Mouse (Mus musculus): ENCODE results near the gene Depdc1b. TPM values are rescaled to one million over a fixed set of nuclear protein-coding genes. Genes with fewer than 3 reads are reported as not detected.

Gene Depdc1b
- 5.6 and 7.4 TPM in 2 replicates for polyA plus RNA-seq (2014; fragmentation: Nextera tagmentation; extraction: Ambion mirVana)

GRCm38 (mm10) chr13:108315702-108316486, at the start of gene Depdc1b:
Gene Depdc1b (plus strand): TSS chr13:108316332.
- under 1% methylated on average over 40 of the region's 48 CpGs for WGBS
- Histone ChIP-seq H3K9ac (ENCODE audit: low read depth, low read length) (peak within 1 kb of the TSS; percentile 74), H3K4me1 (ENCODE audit: control insufficient read depth, insufficient read depth, low read length) (peaks cover 13% of the 10 kb centered on the region; the same call in 1 of the 2 replicates), H3K4me2 (ENCODE audit: low read depth, low read length) (peak within 1 kb of the TSS; percentile 96), H3K27ac (replicated peaks; ENCODE audit: low read depth, low read length) (no peak within 1 kb of the TSS), H3K9me3 (ENCODE audit: control insufficient read depth, low read length) (no peaks in the 10 kb centered on the region), H3K4me3 (ENCODE audit: low read depth, low read length) (peak within 1 kb of the TSS; percentile 74), H3K27me3 (replicated peaks; ENCODE audit: control insufficient read depth, insufficient read depth, low read length) (no peaks in the 10 kb centered on the region), H3K36me3 (ENCODE audit: control insufficient read depth, insufficient read depth, low read length) (no peaks in the 10 kb centered on the region)
- ATAC-seq (ENCODE audit: low read depth) (peak; percentile 97), DNase-seq (ENCODE audit: low spot score) (peak; percentile 97)

DNA sequence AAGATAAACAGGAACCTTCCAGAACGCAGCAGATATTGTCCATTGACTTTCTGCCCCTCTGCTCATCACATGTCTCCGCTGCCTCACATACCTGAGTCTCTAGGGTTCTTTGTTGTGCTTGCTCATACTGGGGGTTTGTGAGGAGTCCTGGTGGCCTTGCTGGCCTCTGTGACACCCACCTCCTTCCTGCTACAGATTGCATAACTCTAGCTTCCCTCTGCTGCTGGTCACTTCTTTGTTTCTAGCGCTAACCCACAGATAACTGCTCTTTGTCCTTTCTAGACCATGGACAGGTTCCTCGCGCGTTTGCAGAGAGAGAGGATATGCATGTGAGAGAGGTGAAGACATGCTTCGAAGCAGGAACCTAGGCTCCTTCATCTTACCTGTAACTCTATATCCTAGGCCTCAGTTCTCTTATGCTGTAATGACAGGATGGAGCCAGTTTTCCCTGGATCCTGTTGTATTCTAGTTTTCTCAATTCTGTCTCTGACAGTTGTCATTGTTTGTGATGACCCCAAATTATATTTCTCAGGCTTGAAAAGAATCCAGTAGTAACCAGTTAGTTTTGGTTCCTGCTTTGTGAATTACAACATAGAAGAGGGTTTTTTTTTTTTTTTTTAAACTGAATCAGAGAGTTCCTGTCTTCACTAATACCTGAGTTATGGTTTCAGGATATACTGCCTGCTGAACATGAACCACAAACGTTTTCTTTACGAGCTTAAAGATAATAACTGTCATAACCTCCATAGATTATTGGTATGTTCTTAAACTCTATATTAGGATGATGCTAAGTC, 48.1 kb upstream of the Depdc1b start:
- Histone ChIP-seq H3K27me3 (replicated peaks; ENCODE audit: control insufficient read depth, insufficient read depth, low read length) (no peaks in the 10 kb centered on the region), H3K4me3 (ENCODE audit: low read depth, low read length) (no peak overlapping the region), H3K9me3 (ENCODE audit: control insufficient read depth, low read length) (no peaks in the 10 kb centered on the region), H3K4me2 (ENCODE audit: low read depth, low read length) (no peak overlapping the region), H3K36me3 (ENCODE audit: control insufficient read depth, insufficient read depth, low read length) (no peaks in the 10 kb centered on the region), H3K27ac (replicated peaks; ENCODE audit: low read depth, low read length) (no peak overlapping the region), H3K4me1 (ENCODE audit: control insufficient read depth, insufficient read depth, low read length) (peaks cover 5% of the 10 kb centered on the region; the same call in 1 of the 2 replicates), H3K9ac (ENCODE audit: low read depth, low read length) (no peak overlapping the region)
- DNase-seq (ENCODE audit: low spot score) (no peak), ATAC-seq (ENCODE audit: low read depth) (no peak)
- 67% methylated on average over 9 of the region's 9 CpGs for WGBS

DNA sequence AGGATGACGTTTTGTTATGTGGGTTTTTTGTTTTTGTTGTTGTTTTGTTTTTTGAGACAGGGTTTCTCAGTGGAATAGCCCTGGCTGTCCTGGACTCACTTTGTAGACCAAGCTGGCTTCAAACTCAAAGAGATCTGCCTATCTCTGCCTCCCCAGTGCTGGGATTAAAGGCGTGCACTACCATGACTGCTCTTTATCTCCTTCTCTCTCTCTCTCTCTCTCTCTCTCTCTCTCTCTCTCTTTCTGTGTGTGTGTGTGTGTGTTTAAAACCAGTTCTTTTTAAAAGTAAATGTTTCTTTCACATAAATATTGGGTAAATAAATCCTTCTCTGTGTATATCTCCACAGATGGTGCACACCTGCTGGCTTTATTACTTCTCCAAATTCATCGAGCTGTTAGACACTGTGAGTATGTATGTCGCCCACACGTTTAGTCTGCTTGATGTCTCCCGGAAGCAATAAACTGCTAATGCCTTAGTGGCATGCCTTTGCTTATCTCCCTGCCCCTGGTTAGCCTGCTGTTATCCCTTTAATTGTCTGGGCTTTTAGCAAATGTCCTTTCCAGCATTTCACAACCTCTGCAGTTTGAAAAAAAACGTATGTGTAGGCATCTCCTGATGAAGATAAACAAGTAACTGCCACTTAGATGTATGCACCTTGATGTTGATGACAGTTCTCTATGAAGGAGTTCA, 44.5 kb upstream of the Depdc1b start:
- peaks cover 13% of the 10 kb centered on the region; the same call in 1 of the 2 replicates for H3K4me1 ChIP-seq (ENCODE audit: control insufficient read depth, insufficient read depth, low read length)
- H3K4me2 ChIP-seq (ENCODE audit: low read depth, low read length) = no peak overlapping the region
- 59% methylated on average over 7 of the region's 7 CpGs for WGBS
- H3K27ac ChIP-seq (replicated peaks; ENCODE audit: low read depth, low read length) = no peak overlapping the region
- ATAC-seq (ENCODE audit: low read depth) (no peak), DNase-seq (ENCODE audit: low spot score) (no peak)
- no peak overlapping the region for H3K4me3 ChIP-seq (ENCODE audit: low read depth, low read length)
- H3K9ac ChIP-seq (ENCODE audit: low read depth, low read length) = no peak overlapping the region
- H3K27me3 ChIP-seq (replicated peaks; ENCODE audit: control insufficient read depth, insufficient read depth, low read length) = no peaks in the 10 kb centered on the region
- H3K36me3 ChIP-seq (ENCODE audit: control insufficient read depth, insufficient read depth, low read length) = no peaks in the 10 kb centered on the region
- no peaks in the 10 kb centered on the region for H3K9me3 ChIP-seq (ENCODE audit: control insufficient read depth, low read length)

DNA sequence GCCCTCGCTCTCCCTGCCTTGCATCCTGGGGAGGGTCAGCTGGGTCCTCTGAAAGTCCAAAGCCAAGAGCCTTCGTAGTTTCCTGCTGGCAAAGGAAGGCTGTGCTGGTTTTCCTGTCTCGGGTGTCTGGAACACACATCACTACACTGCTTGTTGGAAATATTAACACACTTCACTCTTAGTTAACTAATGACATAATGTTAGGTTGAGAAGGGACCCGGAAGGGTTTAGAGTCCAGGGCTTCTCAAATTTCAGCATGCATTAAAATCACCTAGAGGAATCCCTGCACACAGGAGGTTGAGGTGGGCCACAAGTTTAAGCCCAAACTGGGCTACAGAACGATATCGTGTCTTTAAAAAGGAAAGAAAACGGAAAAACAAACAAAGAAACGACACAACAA, 43.8 kb upstream of the Depdc1b start:
- ATAC-seq (ENCODE audit: low read depth) (no peak), DNase-seq (ENCODE audit: low spot score) (no peak)
- H3K36me3 ChIP-seq (ENCODE audit: control insufficient read depth, insufficient read depth, low read length) = no peaks in the 10 kb centered on the region
- H3K27me3 ChIP-seq (replicated peaks; ENCODE audit: control insufficient read depth, insufficient read depth, low read length) = no peaks in the 10 kb centered on the region
- peaks cover 15% of the 10 kb centered on the region; the same call in 1 of the 2 replicates for H3K4me1 ChIP-seq (ENCODE audit: control insufficient read depth, insufficient read depth, low read length)
- no peak overlapping the region for H3K9ac ChIP-seq (ENCODE audit: low read depth, low read length)
- no peaks in the 10 kb centered on the region for H3K9me3 ChIP-seq (ENCODE audit: control insufficient read depth, low read length)
- no peak overlapping the region for H3K4me3 ChIP-seq (ENCODE audit: low read depth, low read length)
- H3K4me2 ChIP-seq (ENCODE audit: low read depth, low read length) = no peak overlapping the region
- no peak overlapping the region for H3K27ac ChIP-seq (replicated peaks; ENCODE audit: low read depth, low read length)
- whole genome bisulfite sequencing = 61% methylated on average over 8 of the region's 8 CpGs

GRCm38 (mm10) chr13:108273034-108273433, 43.1 kb upstream of the Depdc1b start:
- Histone ChIP-seq H3K9ac (ENCODE audit: low read depth, low read length) (no peak overlapping the region), H3K4me3 (ENCODE audit: low read depth, low read length) (no peak overlapping the region), H3K9me3 (ENCODE audit: control insufficient read depth, low read length) (no peaks in the 10 kb centered on the region), H3K4me1 (ENCODE audit: control insufficient read depth, insufficient read depth, low read length) (peaks cover 16% of the 10 kb centered on the region; the same call in 1 of the 2 replicates), H3K4me2 (ENCODE audit: low read depth, low read length) (no peak overlapping the region), H3K27ac (replicated peaks; ENCODE audit: low read depth, low read length) (no peak overlapping the region), H3K36me3 (ENCODE audit: control insufficient read depth, insufficient read depth, low read length) (no peaks in the 10 kb centered on the region), H3K27me3 (replicated peaks; ENCODE audit: control insufficient read depth, insufficient read depth, low read length) (no peaks in the 10 kb centered on the region)
- no peak for DNase-seq (ENCODE audit: low spot score)
- WGBS = 63% methylated on average over 15 of the region's 15 CpGs
- ATAC-seq (ENCODE audit: low read depth) = no peak

DNA sequence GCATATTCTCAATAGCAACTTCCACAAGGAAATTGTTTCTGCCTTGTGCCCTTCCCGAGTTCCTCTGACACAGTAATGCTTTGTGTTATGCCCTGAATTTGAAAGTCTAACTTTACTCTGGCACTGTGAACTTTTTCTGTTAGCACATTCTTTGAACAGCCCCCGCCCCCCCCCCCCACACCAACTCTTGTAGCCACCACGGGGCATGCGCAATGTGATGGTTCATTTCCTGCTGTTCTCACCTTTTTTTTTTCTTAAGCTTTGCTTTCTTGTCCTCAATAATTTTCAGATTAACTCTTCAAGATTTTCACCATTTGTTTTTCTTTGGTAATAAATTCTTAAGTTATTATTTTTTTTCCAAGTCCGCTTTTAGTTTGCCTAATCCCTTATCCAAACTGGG, 42.7 kb upstream of the Depdc1b start:
- Histone ChIP-seq H3K4me2 (ENCODE audit: low read depth, low read length) (no peak overlapping the region), H3K9me3 (ENCODE audit: control insufficient read depth, low read length) (no peaks in the 10 kb centered on the region), H3K27ac (replicated peaks; ENCODE audit: low read depth, low read length) (no peak overlapping the region), H3K9ac (ENCODE audit: low read depth, low read length) (no peak overlapping the region), H3K36me3 (ENCODE audit: control insufficient read depth, insufficient read depth, low read length) (no peaks in the 10 kb centered on the region), H3K27me3 (replicated peaks; ENCODE audit: control insufficient read depth, insufficient read depth, low read length) (no peaks in the 10 kb centered on the region), H3K4me1 (ENCODE audit: control insufficient read depth, insufficient read depth, low read length) (peaks cover 20% of the 10 kb centered on the region; the same call in 1 of the 2 replicates), H3K4me3 (ENCODE audit: low read depth, low read length) (no peak overlapping the region)
- WGBS = 40% methylated on average over 5 of the region's 5 CpGs
- no peak for DNase-seq (ENCODE audit: low spot score)
- ATAC-seq (ENCODE audit: low read depth) = no peak

DNA sequence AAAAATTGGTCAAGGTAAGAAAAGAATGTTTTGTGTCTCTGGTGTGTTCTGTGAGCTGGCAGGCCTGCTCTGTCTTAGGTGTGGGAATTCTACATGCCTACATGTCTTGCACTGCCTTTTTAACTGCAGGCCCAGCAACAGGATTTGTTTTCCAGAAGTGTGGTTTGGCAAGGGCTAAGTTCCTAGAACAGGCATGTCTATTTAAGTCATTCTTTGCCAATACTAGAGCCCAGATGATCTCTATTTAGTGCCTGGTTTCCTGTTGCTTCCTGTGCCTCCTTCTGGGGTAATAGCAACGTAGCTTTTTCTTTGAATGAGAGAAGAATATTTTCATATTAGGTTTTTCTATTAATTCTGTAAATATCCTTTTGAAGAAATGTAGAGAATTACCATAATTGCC, 39.6 kb upstream of the Depdc1b start:
- H3K9me3 ChIP-seq (ENCODE audit: control insufficient read depth, low read length) = no peaks in the 10 kb centered on the region
- H3K4me2 ChIP-seq (ENCODE audit: low read depth, low read length) = no peak overlapping the region
- no peak overlapping the region for H3K9ac ChIP-seq (ENCODE audit: low read depth, low read length)
- no peak overlapping the region for H3K27ac ChIP-seq (replicated peaks; ENCODE audit: low read depth, low read length)
- no peaks in the 10 kb centered on the region for H3K27me3 ChIP-seq (replicated peaks; ENCODE audit: control insufficient read depth, insufficient read depth, low read length)
- no peaks in the 10 kb centered on the region for H3K36me3 ChIP-seq (ENCODE audit: control insufficient read depth, insufficient read depth, low read length)
- 19% methylated on average over 1 of the region's 1 CpGs for WGBS
- ATAC-seq (ENCODE audit: low read depth) = 0 out of 2 replicates have a peak, but pooled peaks have one; percentile 18
- H3K4me1 ChIP-seq (ENCODE audit: control insufficient read depth, insufficient read depth, low read length) = peaks cover 26% of the 10 kb centered on the region; the same call in 1 of the 2 replicates
- no peak overlapping the region for H3K4me3 ChIP-seq (ENCODE audit: low read depth, low read length)
- peak; percentile 86 for DNase-seq (ENCODE audit: low spot score)

- H3K9me3 ChIP-seq (ENCODE audit: control insufficient read depth, low read length) = no peaks in the 10 kb centered on the region
- no peak overlapping the region for H3K27ac ChIP-seq (replicated peaks; ENCODE audit: low read depth, low read length)
- H3K4me2 ChIP-seq (ENCODE audit: low read depth, low read length) = no peak overlapping the region
- H3K4me3 ChIP-seq (ENCODE audit: low read depth, low read length) = no peak overlapping the region
- WGBS = 75% methylated on average over 7 of the region's 7 CpGs
- ATAC-seq (ENCODE audit: low read depth) = no peak
- H3K9ac ChIP-seq (ENCODE audit: low read depth, low read length) = no peak overlapping the region
- H3K36me3 ChIP-seq (ENCODE audit: control insufficient read depth, insufficient read depth, low read length) = no peaks in the 10 kb centered on the region
- DNase-seq (ENCODE audit: low spot score) = no peak
- H3K4me1 ChIP-seq (ENCODE audit: control insufficient read depth, insufficient read depth, low read length) = peaks cover 26% of the 10 kb centered on the region; the same call in 1 of the 2 replicates
- no peaks in the 10 kb centered on the region for H3K27me3 ChIP-seq (replicated peaks; ENCODE audit: control insufficient read depth, insufficient read depth, low read length)
Observed at GRCm38 (mm10) chr13:108277320-108277719, 38.8 kb upstream of the Depdc1b start.

All from embryonic facial prominence, embryonic 14.5 days (tissue).